Comparison of ENCODE assay signal across 8 mouse cellular contexts in genomic region chr16:65562864-65563206, GRCm38 (mm10). TPM values are rescaled to one million over a fixed set of nuclear protein-coding genes. Genes with fewer than 3 reads are reported as not detected.
DNase-seq lines count a peak whose midpoint lies in the region; ATAC-seq and TF ChIP-seq lines count a peak whose summit lies in the region.

No protein-coding gene starts in this region.

- peak; percentile 0; the same call in 1 of the 2 replicates for TF ChIP-seq CTCF in kidney, postnatal 0 days (IDR thresholded peaks at IDR 0.05; ENCODE audit: low read depth)

- H3K36me3 ChIP-seq in kidney, postnatal 0 days (ENCODE audit: insufficient read depth, low read length): no peaks in the 10 kb centered on the region
- no peaks in the 10 kb centered on the region; the same call in 1 of the 2 replicates for H3K36me3 ChIP-seq in embryonic facial prominence, embryonic 10.5 days (replicated peaks)
- H3K36me3 ChIP-seq in hindbrain, embryonic 16.5 days (ENCODE audit: control insufficient read depth, insufficient read depth, low read length): no peaks in the 10 kb centered on the region
- no peaks in the 10 kb centered on the region for H3K36me3 ChIP-seq in midbrain, embryonic 16.5 days (ENCODE audit: control insufficient read depth, insufficient read depth, low read length)

- peak overlapping the region; percentile 95 for H3K9ac ChIP-seq in kidney, postnatal 0 days (ENCODE audit: low read depth, low read length)
- H3K9ac ChIP-seq in hindbrain, embryonic 16.5 days (ENCODE audit: low read depth, low read length): peak overlapping the region; percentile 93
- H3K9ac ChIP-seq in midbrain, embryonic 16.5 days (ENCODE audit: low read depth, low read length): peak overlapping the region; percentile 86

- ATAC-seq in kidney, postnatal 0 days (replicated peaks; ENCODE audit: low FRiP score, low read depth): no peak; the same call in 1 of the 2 replicates
- ATAC-seq in hindbrain, embryonic 16.5 days: peak; percentile 82
- ATAC-seq in midbrain, embryonic 16.5 days: peak; percentile 82

- 3% methylated on average over 10 of the region's 10 CpGs for WGBS in kidney, postnatal 0 days
- WGBS in embryonic facial prominence, embryonic 10.5 days: 1% methylated on average over 10 of the region's 10 CpGs
- under 1% methylated on average over 10 of the region's 10 CpGs for whole genome bisulfite sequencing in hindbrain, embryonic 16.5 days
- under 1% methylated on average over 10 of the region's 10 CpGs for WGBS in midbrain, embryonic 16.5 days

- no peak for DNase-seq in kidney, postnatal 0 days (ENCODE audit: low spot score)
- DNase-seq in kidney, adult 9 months: no peak
- no peak for DNase-seq in embryonic facial prominence, embryonic 10.5 days (ENCODE audit: low spot score)
- DNase-seq in cerebellum, adult 9-11 months: no peak
- no peak for DNase-seq in thymus, postnatal 25 days
- no peak for DNase-seq in MN1 (ENCODE audit: low spot score)

- no peaks in the 10 kb centered on the region for H3K9me3 ChIP-seq in kidney, postnatal 0 days (replicated peaks; ENCODE audit: low read length)
- H3K9me3 ChIP-seq in embryonic facial prominence, embryonic 10.5 days: no peaks in the 10 kb centered on the region
- no peaks in the 10 kb centered on the region for H3K9me3 ChIP-seq in hindbrain, embryonic 16.5 days (ENCODE audit: control insufficient read depth, low read length)
- no peaks in the 10 kb centered on the region for H3K9me3 ChIP-seq in midbrain, embryonic 16.5 days (replicated peaks; ENCODE audit: control insufficient read depth, low read length, poor library complexity, severe bottlenecking)

- no peaks in the 10 kb centered on the region for H3K27me3 ChIP-seq in kidney, postnatal 0 days (ENCODE audit: insufficient read depth, low read length)
- no peaks in the 10 kb centered on the region for H3K27me3 ChIP-seq in embryonic facial prominence, embryonic 10.5 days (replicated peaks; ENCODE audit: low read depth, poor library complexity, severe bottlenecking)
- no peaks in the 10 kb centered on the region for H3K27me3 ChIP-seq in hindbrain, embryonic 16.5 days (replicated peaks; ENCODE audit: control insufficient read depth, insufficient read depth, low read length)
- H3K27me3 ChIP-seq in midbrain, embryonic 16.5 days (ENCODE audit: control insufficient read depth, insufficient read depth, low read depth, low read length): no peaks in the 10 kb centered on the region

- H3K27ac ChIP-seq in kidney, postnatal 0 days: no peak overlapping the region
- peak overlapping the region; percentile 87 for H3K27ac ChIP-seq in embryonic facial prominence, embryonic 10.5 days (replicated peaks)
- H3K27ac ChIP-seq in hindbrain, embryonic 16.5 days (ENCODE audit: low read depth, low read length): peak overlapping the region; percentile 82
- H3K27ac ChIP-seq in midbrain, embryonic 16.5 days (ENCODE audit: low read length): peak overlapping the region; percentile 80

- H3K4me3 ChIP-seq in kidney, postnatal 0 days (replicated peaks; ENCODE audit: low read depth, low read length): peak overlapping the region; percentile 90
- peak overlapping the region; percentile 84 for H3K4me3 ChIP-seq in embryonic facial prominence, embryonic 10.5 days
- peak overlapping the region; percentile 100 for H3K4me3 ChIP-seq in hindbrain, embryonic 16.5 days (ENCODE audit: low read length)
- H3K4me3 ChIP-seq in midbrain, embryonic 16.5 days (ENCODE audit: low read depth, low read length): peak overlapping the region; percentile 100

- H3K4me2 ChIP-seq in kidney, postnatal 0 days (ENCODE audit: low read length): peak overlapping the region; percentile 68
- H3K4me2 ChIP-seq in hindbrain, embryonic 16.5 days (ENCODE audit: low read length): peak overlapping the region; percentile 68
- peak overlapping the region; percentile 67 for H3K4me2 ChIP-seq in midbrain, embryonic 16.5 days (ENCODE audit: low read length)

- H3K4me1 ChIP-seq in kidney, postnatal 0 days (replicated peaks; ENCODE audit: insufficient read depth, low read length): 0 out of 2 replicates have a peak, but pooled peaks cover 4% of the 10 kb centered on the region
- H3K4me1 ChIP-seq in embryonic facial prominence, embryonic 10.5 days: peaks cover 12% of the 10 kb centered on the region
- peaks cover 6% of the 10 kb centered on the region; the same call in 1 of the 2 replicates for H3K4me1 ChIP-seq in hindbrain, embryonic 16.5 days (ENCODE audit: control insufficient read depth, insufficient read depth, low read depth, low read length)
- H3K4me1 ChIP-seq in midbrain, embryonic 16.5 days (ENCODE audit: control insufficient read depth, insufficient read depth, low read length): peaks cover 13% of the 10 kb centered on the region

RNA-seq across cellular contexts. Expression of gene Chmp2b, which starts 0.3 kb away (rescaled TPM):
- 126 and 130 TPM in 2 replicates for polyA plus RNA-seq in kidney, postnatal 0 days (2015; fragmentation: Nextera tagmentation; extraction: Ambion mirVana)
- 57.1 and 60.9 TPM in 2 replicates for polyA plus RNA-seq in embryonic facial prominence, embryonic 10.5 days (2016; fragmentation: Nextera tagmentation; extraction: Ambion mirVana)
- 149 and 161 TPM in 2 replicates for polyA plus RNA-seq in hindbrain, embryonic 16.5 days (2015; fragmentation: Nextera tagmentation; extraction: Ambion mirVana)
- 121 and 136 TPM in 2 replicates for polyA plus RNA-seq in midbrain, embryonic 16.5 days (2015; fragmentation: Nextera tagmentation; extraction: Ambion mirVana)

RNA-seq across cellular contexts. Expression of gene Pou1f1, which starts 42.5 kb away (rescaled TPM):
- 0.05 TPM in 1 of 2 replicates, not detected in the other for polyA plus RNA-seq in kidney, postnatal 0 days (2015; fragmentation: Nextera tagmentation; extraction: Ambion mirVana)
- polyA plus RNA-seq in embryonic facial prominence, embryonic 10.5 days (2016; fragmentation: Nextera tagmentation; extraction: Ambion mirVana): not detected in 2 replicates
- not detected in 2 replicates for polyA plus RNA-seq in hindbrain, embryonic 16.5 days (2015; fragmentation: Nextera tagmentation; extraction: Ambion mirVana)
- polyA plus RNA-seq in midbrain, embryonic 16.5 days (2015; fragmentation: Nextera tagmentation; extraction: Ambion mirVana): not detected in 2 replicates
